Mouse (Mus musculus): ENCODE results near the gene Htra3.

DNA sequence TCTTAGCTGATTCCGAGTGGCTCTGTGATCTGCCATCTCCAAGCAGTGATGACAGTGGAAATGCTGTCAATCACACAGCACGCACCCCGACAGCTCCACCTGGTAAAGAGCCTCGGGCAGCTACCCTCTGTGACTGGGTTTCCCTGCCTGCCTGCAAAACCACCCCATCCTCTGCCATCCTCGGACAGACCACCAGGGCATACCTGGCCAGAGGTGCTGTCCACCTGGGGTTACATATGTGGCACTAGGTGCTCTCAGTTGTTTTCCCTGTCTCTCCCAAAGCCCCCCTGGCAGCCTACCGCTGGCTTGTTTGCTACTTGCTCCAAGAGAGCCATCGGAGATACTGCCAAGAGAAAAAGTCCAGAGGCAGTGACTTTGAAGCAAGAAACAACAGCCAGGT, 72.8 kb downstream of the Htra3 start:
- no peak for TF ChIP-seq ZC3H11A (IDR thresholded peaks at IDR 0.05; ENCODE audit: borderline replicate concordance, low read depth, low read length)
- no peak for TF ChIP-seq CHD2 (IDR thresholded peaks at IDR 0.05; ENCODE audit: low read depth, low read length)
